ENCODE assay signal across 23 mouse cellular contexts in genomic region chr7:127959364-127959763, GRCm38 (mm10). TPM values are rescaled to one million over a fixed set of nuclear protein-coding genes. Genes with fewer than 3 reads are reported as not detected.
"Had no signal": no experiment of that assay in that cellular context is flagged by ENCODE, and none has a peak within 500 bp of the region (broad histone marks: within the 10 kb centered on the region; RNA-seq: fewer than 3 reads in every experiment).

No protein-coding gene starts in this region.

- H3K9ac ChIP-seq: intestine, embryonic 15.5 days; limb, embryonic 13.5 days; liver, embryonic 12.5 days; liver, embryonic 15.5 days; lung, embryonic 15.5 days; midbrain, embryonic 13.5 days; neural tube, embryonic 13.5 days; stomach, embryonic 15.5 days had no signal

- H3K36me3 ChIP-seq: intestine, embryonic 15.5 days; limb, embryonic 10.5 days; limb, embryonic 13.5 days; liver, embryonic 12.5 days; liver, embryonic 15.5 days; lung, embryonic 15.5 days; midbrain, embryonic 10.5 days; midbrain, embryonic 13.5 days; neural tube, embryonic 13.5 days; stomach, embryonic 15.5 days had no signal

- H3K27me3 ChIP-seq: intestine, embryonic 15.5 days; limb, embryonic 13.5 days; liver, embryonic 12.5 days; liver, embryonic 15.5 days; lung, embryonic 15.5 days; megakaryocyte, embryonic 14.5 days; midbrain, embryonic 13.5 days; neural tube, embryonic 13.5 days; stomach, embryonic 15.5 days had no signal

- ATAC-seq: intestine, embryonic 15.5 days; liver, embryonic 12.5 days; midbrain, embryonic 13.5 days; midbrain, embryonic 16.5 days had no signal

- H3K4me2 ChIP-seq: intestine, embryonic 15.5 days; limb, embryonic 13.5 days; liver, embryonic 12.5 days; liver, embryonic 15.5 days; lung, embryonic 15.5 days; midbrain, embryonic 13.5 days; neural tube, embryonic 13.5 days; stomach, embryonic 15.5 days had no signal

- DNase-seq: liver; lung, adult 18-20 months; lung, postnatal 10 days; lung, postnatal 36 days; retina, postnatal 1 day; right cerebral cortex, postnatal 25 days; spleen, adult 18-20 months; thymus, adult 2 months; thymus, postnatal 14 days; thymus, postnatal 4 days had no signal

- H3K4me3 ChIP-seq: intestine, embryonic 15.5 days; limb, embryonic 10.5 days; limb, embryonic 13.5 days; liver, embryonic 12.5 days; liver, embryonic 15.5 days; lung, embryonic 15.5 days; megakaryocyte, embryonic 14.5 days; midbrain, embryonic 10.5 days; midbrain, embryonic 13.5 days; myocyte; neural tube, embryonic 13.5 days; stomach, embryonic 15.5 days had no signal

- H3K9me3 ChIP-seq: intestine, embryonic 15.5 days; limb, embryonic 10.5 days; limb, embryonic 13.5 days; liver, embryonic 12.5 days; liver, embryonic 15.5 days; lung, embryonic 15.5 days; midbrain, embryonic 10.5 days; midbrain, embryonic 13.5 days; neural tube, embryonic 13.5 days; stomach, embryonic 15.5 days had no signal

- H3K4me1 ChIP-seq: intestine, embryonic 15.5 days; limb, embryonic 10.5 days; limb, embryonic 13.5 days; liver, embryonic 12.5 days; liver, embryonic 15.5 days; lung, embryonic 15.5 days; midbrain, embryonic 10.5 days; midbrain, embryonic 13.5 days; neural tube, embryonic 13.5 days; stomach, embryonic 15.5 days had no signal

- H3K27ac ChIP-seq: intestine, embryonic 15.5 days; limb, embryonic 10.5 days; limb, embryonic 13.5 days; liver, embryonic 12.5 days; liver, embryonic 15.5 days; lung, embryonic 15.5 days; midbrain, embryonic 10.5 days; midbrain, embryonic 13.5 days; neural tube, embryonic 13.5 days; stomach, embryonic 15.5 days had no signal

RNA-seq across cellular contexts. Expression of gene Trim72, which starts 44.4 kb away (rescaled TPM):
- polyA plus RNA-seq: limb, embryonic 10.5 days; liver, embryonic 12.5 days; midbrain, embryonic 10.5 days; midbrain, embryonic 13.5 days; midbrain, embryonic 16.5 days; neural tube, embryonic 13.5 days had no signal
